Mouse (Mus musculus) heart, adult 2 months (tissue): Measurements from ENCODE around the gene Arap1. TPM values are rescaled to one million over a fixed set of nuclear protein-coding genes. Genes with fewer than 3 reads are reported as not detected.

Experiments used
- DNase-seq, 2 experiments: peaks; one replicate each; pipeline ENCODE4 v3.0.0; 2021
- H3K27ac ChIP-seq: fragments of 200-600 bp; 2 replicates; pipeline ENCODE4 v1.8.1; 2022
- H3K27me3 ChIP-seq: fragments of 200-500 bp; 2 replicates; pipeline ENCODE4 v1.6.1; 2012; ENCODE audit warnings: mild to moderate bottlenecking, low read length, inconsistent platforms, mixed read lengths; ENCODE audit not compliant: control insufficient read depth, insufficient read depth
- H3K36me3 ChIP-seq: fragments of 200-500 bp; 2 replicates; pipeline ENCODE4 v1.6.1; 2012; ENCODE audit warnings: low read length, inconsistent platforms; ENCODE audit not compliant: control insufficient read depth, insufficient read depth
- H3K4me1 ChIP-seq: fragments of 200-500 bp; 2 replicates; pipeline ENCODE4 v1.6.1; 2011; ENCODE audit warnings: low read length; ENCODE audit not compliant: control insufficient read depth, insufficient read depth
- H3K4me3 ChIP-seq: fragments of 200-600 bp; 2 replicates; pipeline ENCODE4 v1.8.1; 2022
- H3K79me2 ChIP-seq: fragments of 200-500 bp; replicated peaks from 2 replicates; pipeline ENCODE4 v1.6.1; 2012; ENCODE audit warnings: mild to moderate bottlenecking, inconsistent platforms, low read length, moderate library complexity, mixed read lengths; ENCODE audit not compliant: control insufficient read depth, insufficient read depth
- H3K9ac ChIP-seq: fragments of 200-500 bp; 2 replicates; pipeline ENCODE4 v1.6.1; 2012; ENCODE audit warnings: low read depth, mild to moderate bottlenecking, control low read depth, inconsistent platforms, low read length, mixed read lengths
- CTCF ChIP-seq: fragments of 200-600 bp; IDR thresholded peaks from 2 replicates; pipeline ENCODE4 v1.8.1; 2022; ENCODE audit warnings: antibody characterized with exemption, mild to moderate bottlenecking, moderate library complexity
- EP300 ChIP-seq: fragments of 200-500 bp; IDR thresholded peaks from 2 replicates; pipeline ENCODE4 v1.6.1; 2011; ENCODE audit warnings: low read depth, low read length, control low read depth; ENCODE audit not compliant: insufficient read depth
- POLR2A ChIP-seq: fragments of 200-500 bp; IDR thresholded peaks from 2 replicates; pipeline ENCODE4 v1.6.1; 2011; ENCODE audit warnings: mild to moderate bottlenecking, low read depth, low read length, control low read depth; ENCODE audit not compliant: insufficient read depth
- WGBS: fragments of 180-500 bp; shearing (Covaris S2); methylation state at CpG from one replicate; pipeline ENCODE4 v1.1.7; 2018; 5-methylcytosine and 5-hydroxymethylcytosine counted together
- intact Hi-C: fragments of 180-260 bp; cut with DNase I; formaldehyde crosslinking; loops from one replicate; pipeline ENCODE4 v1.15.1; 2025
- polyA plus RNA-seq: library from polyadenylated mRNA; depleted of rRNA; stranded (reverse); fragments of >200 nt; gene quantifications from 2 replicates; pipeline ENCODE4 v1.2.3, GENCODE M21; 2012
- total RNA-seq, 2 experiments: library from RNA; stranded (reverse); gene quantifications; 2 replicates each; pipeline ENCODE4 v1.2.3; 2021

Gene Arap1
- total and polyA plus RNA-seq, 3 experiments = 30.1 to 55.9 (median 32.6) TPM

DNA sequence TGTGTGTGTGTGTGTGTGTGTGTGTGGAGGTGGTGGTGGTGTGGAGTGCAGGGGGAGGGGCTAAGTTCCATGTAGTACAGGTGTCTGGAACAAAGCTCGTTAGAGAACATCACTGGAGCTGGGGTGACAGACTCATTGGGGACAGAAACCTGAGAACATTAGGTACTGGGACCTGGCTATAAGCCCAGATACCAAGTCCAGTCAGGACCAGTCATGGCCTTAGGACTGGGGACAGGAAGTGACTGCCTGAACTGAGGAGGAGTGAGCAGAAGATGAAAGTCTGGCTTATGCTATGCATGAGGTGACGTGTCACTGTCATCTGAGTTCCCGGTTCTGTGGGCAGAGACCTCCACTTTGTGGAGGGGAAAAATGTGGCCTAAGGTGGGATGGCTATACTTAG is 12.5 kb downstream of the Arap1 start:
- Histone ChIP-seq H3K79me2 (no peaks in the 10 kb centered on the region), H3K4me3 (no peak overlapping the region), H3K4me1 (no peaks in the 10 kb centered on the region), H3K27me3 (no peaks in the 10 kb centered on the region), H3K27ac (no peak overlapping the region), H3K36me3 (no peaks in the 10 kb centered on the region), H3K9ac (no peak overlapping the region)
- 57% methylated on average over 3 of the region's 3 CpGs for WGBS
- no peak for DNase-seq
- TF ChIP-seq POLR2A (no peak), EP300 (no peak), CTCF (no peak)
- intact Hi-C loops = no loop called here

GRCm38 (mm10) chr7:101361021-101361420 is 13.2 kb downstream of the Arap1 start:
- H3K4me1 ChIP-seq = no peaks in the 10 kb centered on the region
- no peaks in the 10 kb centered on the region for H3K36me3 ChIP-seq
- no peak overlapping the region for H3K4me3 ChIP-seq
- TF ChIP-seq POLR2A (no peak), CTCF (no peak), EP300 (no peak)
- intact Hi-C loops = no loop called here
- H3K9ac ChIP-seq = no peak overlapping the region
- no peak for DNase-seq
- H3K27me3 ChIP-seq = no peaks in the 10 kb centered on the region
- 87% methylated on average over 4 of the region's 4 CpGs for WGBS
- no peaks in the 10 kb centered on the region for H3K79me2 ChIP-seq
- no peak overlapping the region for H3K27ac ChIP-seq

DNA sequence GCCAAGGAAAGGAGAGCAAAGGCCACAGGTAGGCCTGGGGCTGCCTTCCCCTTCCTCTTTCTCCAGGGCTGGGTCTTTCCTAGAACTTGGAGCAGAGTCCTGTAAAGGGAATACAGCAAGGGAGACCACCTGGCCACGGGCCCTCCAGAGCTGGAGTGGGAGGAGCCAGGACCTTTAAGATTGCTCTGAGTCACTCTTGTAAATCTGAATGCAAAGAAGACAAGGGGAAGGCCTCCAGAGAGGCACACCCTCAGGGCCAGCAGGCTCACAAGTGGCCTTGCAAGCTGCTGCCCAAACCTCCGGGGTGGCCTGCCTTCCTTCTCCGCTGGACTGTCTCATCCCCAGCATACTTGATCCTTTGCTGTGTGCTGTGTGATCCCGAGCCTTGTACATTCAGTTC is 13.9 kb downstream of the Arap1 start:
- Histone ChIP-seq H3K27me3 (no peaks in the 10 kb centered on the region), H3K36me3 (no peaks in the 10 kb centered on the region), H3K27ac (no peak overlapping the region), H3K9ac (no peak overlapping the region), H3K79me2 (no peaks in the 10 kb centered on the region), H3K4me3 (no peak overlapping the region), H3K4me1 (no peaks in the 10 kb centered on the region)
- DNase-seq = no peak
- TF ChIP-seq CTCF = no peak
- no peak for TF ChIP-seq EP300
- TF ChIP-seq POLR2A = no peak
- intact Hi-C loops = no loop called here
- 65% methylated on average over 4 of the region's 4 CpGs for WGBS

GRCm38 (mm10) chr7:101362791-101363191 is 14.9 kb downstream of the Arap1 start:
- Histone ChIP-seq H3K79me2 (no peaks in the 10 kb centered on the region), H3K27me3 (no peaks in the 10 kb centered on the region), H3K36me3 (no peaks in the 10 kb centered on the region), H3K9ac (no peak overlapping the region), H3K4me1 (no peaks in the 10 kb centered on the region), H3K4me3 (no peak overlapping the region), H3K27ac (no peak overlapping the region; the same call in 1 of the 2 replicates)
- TF ChIP-seq EP300 = no peak
- no peak for TF ChIP-seq CTCF
- TF ChIP-seq POLR2A = no peak
- peak in 1 of 2 experiments; percentile 62 for DNase-seq
- 75% methylated on average over 5 of the region's 5 CpGs for WGBS
- intact Hi-C loops = no loop called here

- no peak for TF ChIP-seq EP300
- TF ChIP-seq CTCF = no peak
- TF ChIP-seq POLR2A = no peak
- 81% methylated on average over 5 of the region's 5 CpGs for WGBS
- Histone ChIP-seq H3K4me1 (no peaks in the 10 kb centered on the region), H3K79me2 (no peaks in the 10 kb centered on the region), H3K27ac (no peak overlapping the region), H3K4me3 (no peak overlapping the region), H3K9ac (no peak overlapping the region), H3K27me3 (no peaks in the 10 kb centered on the region), H3K36me3 (no peaks in the 10 kb centered on the region)
- DNase-seq = no peak
- intact Hi-C loops = no loop called here
Measured at GRCm38 (mm10) chr7:101363914-101364313, 16.0 kb downstream of the Arap1 start.

GRCm38 (mm10) chr7:101367901-101368852 is 20.3 kb downstream of the Arap1 start:
- Histone ChIP-seq H3K9ac (no peak overlapping the region), H3K27me3 (no peaks in the 10 kb centered on the region), H3K27ac (no peak overlapping the region), H3K4me1 (no peaks in the 10 kb centered on the region), H3K79me2 (no peaks in the 10 kb centered on the region), H3K4me3 (no peak overlapping the region), H3K36me3 (no peaks in the 10 kb centered on the region)
- no peak for DNase-seq
- TF ChIP-seq EP300 (no peak), CTCF (peak; percentile 66), POLR2A (no peak)
- intact Hi-C loops = loop anchor here (1.0 kb wide), 1 partner anchor 44 kb away; no protein-coding TSS in a partner anchor
- WGBS = 49% methylated on average over 11 of the region's 11 CpGs
